Mouse (Mus musculus) C3H10T1/2 (cell line): ENCODE results near the gene Ryr3. TPM values are rescaled to one million over a fixed set of nuclear protein-coding genes. Genes with fewer than 3 reads are reported as not detected.

Experiments
- polyA plus RNA-seq, 2 experiments: library from polyadenylated mRNA; unstranded; fragments of >200 nt; fragmentation: generic; extraction: Trizol; gene quantifications; one replicate each; pipeline ENCODE4 v1.2.1; 2012; ENCODE audit warnings: missing spikeins in 2 of 2

Ryr3 gene
- under 1 TPM in 1 of 2 experiments, not detected in 1; 0.11 TPM for polyA plus RNA-seq

DNA sequence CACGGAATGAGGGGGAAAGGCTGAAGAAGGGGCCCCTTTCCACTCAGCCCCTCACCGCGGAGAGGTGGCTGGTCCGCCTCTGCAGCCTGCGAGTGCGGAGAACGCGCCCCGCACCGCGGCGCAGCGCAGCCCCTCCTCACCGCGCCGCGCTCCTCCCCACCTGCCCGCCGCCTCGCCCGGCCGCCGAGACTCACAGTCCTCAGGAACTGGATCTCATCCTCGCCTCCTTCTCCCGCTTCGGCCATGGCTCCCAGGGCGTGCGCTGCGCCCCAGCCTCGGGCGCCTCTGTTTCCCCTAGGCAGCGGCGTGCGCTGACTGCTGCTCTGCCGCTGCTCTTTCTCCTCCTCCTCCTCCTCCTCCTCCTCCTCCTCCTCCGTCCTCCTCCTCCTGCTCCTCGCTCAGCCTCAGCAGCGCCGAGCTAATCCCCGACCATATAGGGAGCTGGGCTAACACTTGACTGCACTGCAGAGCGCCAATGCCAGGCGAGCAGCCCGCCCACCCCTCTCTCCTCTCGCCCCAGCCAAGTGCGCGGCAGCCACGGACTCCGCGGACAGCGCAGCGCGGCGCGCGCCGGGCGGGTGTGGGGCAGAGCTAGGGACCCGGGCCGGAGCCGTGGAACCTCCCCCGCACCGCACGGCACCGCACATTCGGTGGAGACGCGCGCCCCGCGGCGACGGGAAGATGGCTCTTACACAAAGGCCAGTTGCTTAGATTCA lies at the start of gene Ryr3:
TSS of gene Ryr3 (minus strand) at position 351 of the 716 bp plus-strand sequence.

Other genes with a start within 250 kb of the Ryr3 start
- not detected for gene Tmco5b, start 68.6 kb upstream of the Ryr3 start, polyA plus RNA-seq
- 1 to 10 TPM in 1 of 2 experiments, under 1 TPM in 1; 0.94 to 3.0 TPM for gene Fmn1, start 110.6 kb upstream of the Ryr3 start, polyA plus RNA-seq